Mouse (Mus musculus) lung, embryonic 14.5 days (tissue): ENCODE data around the gene Cfc1. TPM values are rescaled to one million over a fixed set of nuclear protein-coding genes. Genes with fewer than 3 reads are reported as not detected.

ENCODE experiments used
- ATAC-seq: fragments of 200-750 bp; cut with Nextera tagmentation; 2 replicates; pipeline ENCODE4 v1.8.0; 2017; ENCODE audit warnings: mild to moderate bottlenecking, moderate TSS enrichment, moderate library complexity; ENCODE audit not compliant: insufficient read depth
- DNase-seq: peaks from one replicate; pipeline ENCODE4 v3.0.0-alpha.2; 2015
- H3K27ac ChIP-seq: fragments of 300-500 bp; sonication (generic); 2 replicates; pipeline ENCODE4 v1.5.1; 2014; ENCODE audit warnings: low read depth, mild to moderate bottlenecking, moderate library complexity
- H3K27me3 ChIP-seq: fragments of 300-500 bp; sonication (generic); 2 replicates; pipeline ENCODE4 v1.6.1; 2014; ENCODE audit warnings: low read length, control low read depth; ENCODE audit not compliant: insufficient read depth
- H3K36me3 ChIP-seq: fragments of 300-500 bp; sonication (generic); 2 replicates; pipeline ENCODE4 v1.6.1; 2014; ENCODE audit warnings: control low read depth; ENCODE audit not compliant: insufficient read depth
- H3K4me1 ChIP-seq: fragments of 300-500 bp; sonication (generic); 2 replicates; pipeline ENCODE4 v1.6.1; 2014; ENCODE audit warnings: antibody characterized with exemption, control low read depth; ENCODE audit not compliant: insufficient read depth
- H3K4me2 ChIP-seq: fragments of 300-500 bp; sonication (generic); 2 replicates; pipeline ENCODE4 v1.6.1; 2014; ENCODE audit warnings: mild to moderate bottlenecking
- H3K4me3 ChIP-seq: fragments of 300-500 bp; sonication (generic); 2 replicates; pipeline ENCODE4 v1.5.1; 2014; ENCODE audit warnings: low read depth, low read length
- H3K9ac ChIP-seq: fragments of 300-500 bp; sonication (generic); 2 replicates; pipeline ENCODE4 v1.6.1; 2014
- H3K9me3 ChIP-seq: fragments of 300-500 bp; sonication (generic); 2 replicates; pipeline ENCODE4 v1.6.1; 2016; ENCODE audit warnings: low read depth, low read length, control low read depth
- CTCF ChIP-seq: IDR thresholded peaks from 2 replicates; pipeline ENCODE4 v1.5.1; 2016; ENCODE audit warnings: antibody characterized with exemption, low read depth
- WGBS: fragments of 180-500 bp; shearing (Covaris S2); extraction: QIAGEN DNeasy Blood & Tissue Kit; methylation state at CpG from one replicate; pipeline ENCODE4 v1.1.7; 2014; 5-methylcytosine and 5-hydroxymethylcytosine counted together
- polyA plus RNA-seq: library from polyadenylated mRNA; unstranded; fragments of >200 nt; fragmentation: Nextera tagmentation; extraction: Ambion mirVana; gene quantifications from 2 replicates; pipeline ENCODE4 v1.2.1, GENCODE M21; 2014

Gene Cfc1
- polyA plus RNA-seq, 1 experiment from 2014 or later: not detected

GRCm38 (mm10) chr1:34553690-34554089 is 18.2 kb downstream of the Cfc1 start:
- no peak for ATAC-seq
- Histone ChIP-seq H3K27me3 (no peaks in the 10 kb centered on the region), H3K9ac (no peak overlapping the region), H3K4me1 (no peaks in the 10 kb centered on the region), H3K4me3 (no peak overlapping the region), H3K4me2 (no peak overlapping the region), H3K27ac (no peak overlapping the region), H3K36me3 (no peaks in the 10 kb centered on the region), H3K9me3 (no peaks in the 10 kb centered on the region)
- no peak for DNase-seq
- 84% methylated on average over 1 of the region's 1 CpGs for WGBS
- no peak for TF ChIP-seq CTCF

GRCm38 (mm10) chr1:34554275-34554674 is 18.8 kb downstream of the Cfc1 start:
- no peaks in the 10 kb centered on the region for H3K4me1 ChIP-seq

GRCm38 (mm10) chr1:34560843-34561242 is 25.4 kb downstream of the Cfc1 start, which contains the start of gene Prss40:
Gene Prss40 (minus strand): TSS chr1:34560943.
- TF ChIP-seq CTCF: no peak
- no peak within 1 kb of the TSS for H3K27ac ChIP-seq

More at GRCm38 (mm10) chr1:34554275-34554674, 18.8 kb downstream of the Cfc1 start:
- H3K4me3 ChIP-seq: no peak overlapping the region
- H3K9ac ChIP-seq: no peak overlapping the region
- H3K27ac ChIP-seq: no peak overlapping the region
- H3K4me2 ChIP-seq: no peak overlapping the region
- H3K36me3 ChIP-seq: no peaks in the 10 kb centered on the region
- no peaks in the 10 kb centered on the region for H3K9me3 ChIP-seq
- TF ChIP-seq CTCF: no peak
- WGBS: 79% methylated on average over 7 of the region's 7 CpGs
- ATAC-seq (no peak), DNase-seq (no peak)
- no peaks in the 10 kb centered on the region for H3K27me3 ChIP-seq

GRCm38 (mm10) chr1:34564383-34565045 is 29.1 kb downstream of the Cfc1 start:
- Histone ChIP-seq H3K9me3 (no peaks in the 10 kb centered on the region), H3K4me1 (no peaks in the 10 kb centered on the region), H3K4me2 (no peak overlapping the region), H3K4me3 (no peak overlapping the region), H3K36me3 (no peaks in the 10 kb centered on the region), H3K27ac (no peak overlapping the region), H3K27me3 (no peaks in the 10 kb centered on the region), H3K9ac (no peak overlapping the region)
- 76% methylated on average over 8 of the region's 8 CpGs for WGBS
- ATAC-seq (no peak), DNase-seq (no peak)
- TF ChIP-seq CTCF: no peak

More at GRCm38 (mm10) chr1:34560843-34561242, 25.4 kb downstream of the Cfc1 start, which contains the start of gene Prss40:
- Histone ChIP-seq H3K9me3 (no peaks in the 10 kb centered on the region), H3K4me1 (no peaks in the 10 kb centered on the region), H3K4me2 (no peak within 1 kb of the TSS), H3K36me3 (no peaks in the 10 kb centered on the region), H3K4me3 (no peak within 1 kb of the TSS), H3K9ac (no peak within 1 kb of the TSS), H3K27me3 (no peaks in the 10 kb centered on the region)
- DNase-seq: no peak
- ATAC-seq: no peak
- 84% methylated on average over 15 of the region's 15 CpGs for WGBS

GRCm38 (mm10) chr1:34568120-34568519 is 32.7 kb downstream of the Cfc1 start:
- TF ChIP-seq CTCF: no peak
- Histone ChIP-seq H3K27me3 (no peaks in the 10 kb centered on the region), H3K4me3 (no peak overlapping the region), H3K4me1 (no peaks in the 10 kb centered on the region), H3K27ac (no peak overlapping the region), H3K9me3 (no peaks in the 10 kb centered on the region), H3K9ac (no peak overlapping the region), H3K36me3 (no peaks in the 10 kb centered on the region), H3K4me2 (no peak overlapping the region)
- ATAC-seq (no peak), DNase-seq (no peak)
- 87% methylated on average over 2 of the region's 2 CpGs for WGBS

- H3K9ac ChIP-seq: no peak overlapping the region
- H3K4me2 ChIP-seq: no peak overlapping the region
- no peaks in the 10 kb centered on the region for H3K9me3 ChIP-seq
- DNase-seq (no peak), ATAC-seq (no peak)
- no peaks in the 10 kb centered on the region for H3K4me1 ChIP-seq
- WGBS: 92% methylated on average over 2 of the region's 2 CpGs
- H3K36me3 ChIP-seq: no peaks in the 10 kb centered on the region
- H3K27ac ChIP-seq: no peak overlapping the region
- no peaks in the 10 kb centered on the region for H3K27me3 ChIP-seq
- H3K4me3 ChIP-seq: no peak overlapping the region
- no peak for TF ChIP-seq CTCF
Measured at GRCm38 (mm10) chr1:34569876-34570275, 34.4 kb downstream of the Cfc1 start.

GRCm38 (mm10) chr1:34571431-34571830 is 36.0 kb downstream of the Cfc1 start:
- H3K9ac ChIP-seq: no peak overlapping the region
- H3K4me2 ChIP-seq: no peak overlapping the region
- no peaks in the 10 kb centered on the region for H3K9me3 ChIP-seq
- TF ChIP-seq CTCF: no peak
- no peak for ATAC-seq
- H3K27me3 ChIP-seq: no peaks in the 10 kb centered on the region
- no peaks in the 10 kb centered on the region for H3K36me3 ChIP-seq
- DNase-seq: no peak
- no peaks in the 10 kb centered on the region for H3K4me1 ChIP-seq
- 76% methylated on average over 6 of the region's 6 CpGs for WGBS
- H3K27ac ChIP-seq: no peak overlapping the region
- H3K4me3 ChIP-seq: no peak overlapping the region
